Mouse (Mus musculus) cortical plate, adult 2 months (tissue): ENCODE results near the gene BC024978.

Experiments used
- CTCF ChIP-seq: fragments of 200-500 bp; IDR thresholded peaks from 2 replicates; pipeline ENCODE4 v1.5.1; 2011; ENCODE audit warnings: mild to moderate bottlenecking, control low read depth, low read length; ENCODE audit not compliant: insufficient read depth; ENCODE audit errors: extremely low read depth
- POLR2A ChIP-seq: fragments of 200-500 bp; IDR thresholded peaks from 2 replicates; pipeline ENCODE4 v1.6.1; 2011; ENCODE audit warnings: mild to moderate bottlenecking, low read length, control low read depth; ENCODE audit not compliant: insufficient read depth; ENCODE audit errors: extremely low read depth

GRCm38 (mm10) chr7:27228865-27229264 is 33.3 kb downstream of the BC024978 start:
- TF ChIP-seq CTCF, result no peak
- TF ChIP-seq POLR2A, result no peak
